Mouse (Mus musculus): Measurements from ENCODE around the gene Ripor1.
A peak's percentile ranks its signal among the peaks of the same experiment; 100 is the strongest.

Gene Ripor1

GRCm38 (mm10) chr8:105605491-105606188, 585 bp downstream of the Ripor1 start:
- DNase-seq (ENCODE audit: low read depth, low spot score) = peak; percentile 17

GRCm38 (mm10) chr8:105606189-105607023, 1.4 kb downstream of the Ripor1 start:
- DNase-seq (ENCODE audit: low read depth, low spot score) = peak; percentile 91

- no peak for DNase-seq (ENCODE audit: low read depth, low spot score)
These were observed 2.0 kb downstream of the Ripor1 start for GRCm38 (mm10) chr8:105607062-105607461.

- DNase-seq (ENCODE audit: low read depth, low spot score) = peak; percentile 69
These were observed 2.6 kb downstream of the Ripor1 start for GRCm38 (mm10) chr8:105607684-105608083.

- no peak for DNase-seq (ENCODE audit: low read depth, low spot score)
These were observed 4.3 kb downstream of the Ripor1 start for GRCm38 (mm10) chr8:105609355-105609754.

GRCm38 (mm10) chr8:105609771-105610170, 4.7 kb downstream of the Ripor1 start:
- no peak for DNase-seq (ENCODE audit: low read depth, low spot score)

- no peak for DNase-seq (ENCODE audit: low read depth, low spot score)
These were observed 6.8 kb downstream of the Ripor1 start for GRCm38 (mm10) chr8:105611836-105612235.

GRCm38 (mm10) chr8:105613037-105613436, 8.0 kb downstream of the Ripor1 start:
- DNase-seq (ENCODE audit: low read depth, low spot score) = no peak

GRCm38 (mm10) chr8:105613830-105614511, 8.9 kb downstream of the Ripor1 start:
- no peak for DNase-seq (ENCODE audit: low read depth, low spot score)

GRCm38 (mm10) chr8:105615942-105616341, 10.9 kb downstream of the Ripor1 start:
- no peak for DNase-seq (ENCODE audit: low read depth, low spot score)

GRCm38 (mm10) chr8:105617451-105618278, 12.6 kb downstream of the Ripor1 start:
- no peak for DNase-seq (ENCODE audit: low read depth, low spot score)

- no peak for DNase-seq (ENCODE audit: low read depth, low spot score)
These were observed 13.2 kb downstream of the Ripor1 start for GRCm38 (mm10) chr8:105618279-105618634.

- no peak for DNase-seq (ENCODE audit: low read depth, low spot score)
These were observed 14.0 kb downstream of the Ripor1 start for GRCm38 (mm10) chr8:105618892-105619591.

- DNase-seq (ENCODE audit: low read depth, low spot score) = no peak
These were observed 15.2 kb downstream of the Ripor1 start for GRCm38 (mm10) chr8:105620211-105620610.

- no peak for DNase-seq (ENCODE audit: low read depth, low spot score)
These were observed 16.1 kb downstream of the Ripor1 start for GRCm38 (mm10) chr8:105620946-105621720.

- DNase-seq (ENCODE audit: low read depth, low spot score) = no peak
These were observed 16.8 kb downstream of the Ripor1 start for GRCm38 (mm10) chr8:105621841-105622240.

- peak; percentile 96 for DNase-seq (ENCODE audit: low read depth, low spot score)
These were observed 17.4 kb downstream of the Ripor1 start for GRCm38 (mm10) chr8:105622421-105622920.

- no peak for DNase-seq (ENCODE audit: low read depth, low spot score)
These were observed 18.1 kb downstream of the Ripor1 start for GRCm38 (mm10) chr8:105623118-105623517.

GRCm38 (mm10) chr8:105623679-105624245, 18.7 kb downstream of the Ripor1 start:
- DNase-seq (ENCODE audit: low read depth, low spot score) = no peak
